Mouse (Mus musculus): ENCODE measurements at regions not wholly inside any gene's neighbourhood (a gene's known extent, or its start where the extent isn't known, plus 50 kb on each side); places are given as distances from the start of the nearest gene placed in this dataset.

- TF ChIP-seq CTCF (IDR thresholded peaks at IDR 0.05; ENCODE audit: low read depth, low read length), result no peak
- no peak for TF ChIP-seq GATA1 (IDR thresholded peaks at IDR 0.05; ENCODE audit: borderline replicate concordance, low read length)
- TF ChIP-seq POLR2AphosphoS5 (IDR thresholded peaks at IDR 0.05; ENCODE audit: insufficient replicate concordance, low read depth, low read length), result no peak
- no peak for TF ChIP-seq TAL1 (conservative IDR thresholded peaks at IDR 0.05; ENCODE audit: low read depth, low read length)
These were observed 52.6 kb upstream of the Ptgfrn start for GRCm38 (mm10) chr3:101162536-101163159.

Data from G1E (cell line).